Comparison of ENCODE assay signal across 34 mouse cellular contexts in genomic region chr10:21366471-21366870, GRCm38 (mm10). TPM values are rescaled to one million over a fixed set of nuclear protein-coding genes. Genes with fewer than 3 reads are reported as not detected.
DNase-seq lines count a peak whose midpoint lies in the region; ATAC-seq lines count a peak whose summit lies in the region.
"Had no signal": no experiment of that assay in that cellular context is flagged by ENCODE, and none has a peak within 500 bp of the region (broad histone marks: within the 10 kb centered on the region; RNA-seq: fewer than 3 reads in every experiment).

No protein-coding gene starts in this region.

- no peaks in the 10 kb centered on the region for H3K27me3 ChIP-seq in heart, embryonic 10.5 days (ENCODE audit: insufficient read depth, poor library complexity, severe bottlenecking)
- H3K27me3 ChIP-seq in neural tube, embryonic 13.5 days = no peaks in the 10 kb centered on the region
- no peaks in the 10 kb centered on the region for H3K27me3 ChIP-seq in neural tube, embryonic 15.5 days (replicated peaks)
- H3K27me3 ChIP-seq in hindbrain, embryonic 11.5 days (ENCODE audit: control insufficient read depth, insufficient read depth, low read length) = no peaks in the 10 kb centered on the region
- H3K27me3 ChIP-seq: embryonic facial prominence, embryonic 12.5 days; embryonic facial prominence, embryonic 15.5 days; heart, embryonic 13.5 days; hindbrain, embryonic 12.5 days; hindbrain, embryonic 15.5 days; Patski had no signal

- intact Hi-C loops in heart, postnatal 10 days (cut with DNase I) = no loop called here

- H3K4me1 ChIP-seq in heart, embryonic 10.5 days = peaks cover 4% of the 10 kb centered on the region; the same call in 1 of the 2 replicates
- H3K4me1 ChIP-seq in neural tube, embryonic 13.5 days (replicated peaks) = no peaks in the 10 kb centered on the region
- H3K4me1 ChIP-seq in neural tube, embryonic 15.5 days = no peaks in the 10 kb centered on the region
- H3K4me1 ChIP-seq in hindbrain, embryonic 11.5 days (replicated peaks; ENCODE audit: control insufficient read depth, insufficient read depth, low read length) = no peaks in the 10 kb centered on the region
- H3K4me1 ChIP-seq: embryonic facial prominence, embryonic 12.5 days; embryonic facial prominence, embryonic 15.5 days; hindbrain, embryonic 12.5 days; hindbrain, embryonic 15.5 days had no signal

- WGBS in heart, embryonic 10.5 days = 65% methylated on average over 3 of the region's 3 CpGs
- 87% methylated on average over 3 of the region's 3 CpGs for WGBS in neural tube, embryonic 13.5 days
- 76% methylated on average over 3 of the region's 3 CpGs for WGBS in neural tube, embryonic 15.5 days
- 63% methylated on average over 3 of the region's 3 CpGs for WGBS in hindbrain, embryonic 11.5 days

- ATAC-seq in neural tube, embryonic 13.5 days (ENCODE audit: low read depth) = peak; percentile 32; the same call in 1 of the 2 replicates
- ATAC-seq in neural tube, embryonic 15.5 days (ENCODE audit: low FRiP score) = no peak
- peak; percentile 25 for ATAC-seq in activated CD4-positive, CD25-positive, alpha-beta regulatory T cell, adult 4 months
- no peak for ATAC-seq in hindbrain, embryonic 11.5 days (ENCODE audit: low FRiP score)
- no peak for ATAC-seq in frontal cortex, adult (ENCODE audit: low TSS enrichment)
- ATAC-seq: forebrain, embryonic 14.5 days; intestine, embryonic 16.5 days; Patski had no signal

- DNase-seq in heart, embryonic 10.5 days (ENCODE audit: low spot score) = peak; percentile 72
- DNase-seq in heart, postnatal 10 days = no peak
- no peak for DNase-seq in right cerebral cortex, postnatal 36 days (ENCODE audit: low spot score in 2 of 2)
- DNase-seq in hindbrain, embryonic 11.5 days (ENCODE audit: low spot score) = no peak
- DNase-seq: adrenal gland, adult 2 months; adrenal gland, postnatal 14 days; B cell, adult 2 months; cerebellum, adult 11 months; cerebellum, adult 2 months; cerebellum, adult 9-11 months; cerebellum, postnatal 25 days; gastrocnemius, postnatal 10 days; gastrocnemius, postnatal 36 days; heart, adult 2 months; heart, postnatal 4 days; kidney, adult 18-20 months had no signal

- peaks cover 69% of the 10 kb centered on the region for H3K36me3 ChIP-seq in heart, embryonic 10.5 days
- peaks cover 74% of the 10 kb centered on the region for H3K36me3 ChIP-seq in neural tube, embryonic 13.5 days
- peaks cover 49% of the 10 kb centered on the region for H3K36me3 ChIP-seq in neural tube, embryonic 15.5 days
- 0 out of 2 replicates have a peak, but pooled peaks cover 6% of the 10 kb centered on the region for H3K36me3 ChIP-seq in hindbrain, embryonic 11.5 days (ENCODE audit: control insufficient read depth, insufficient read depth, low read length)

- no peak overlapping the region for H3K9ac ChIP-seq in neural tube, embryonic 13.5 days
- no peak overlapping the region for H3K9ac ChIP-seq in neural tube, embryonic 15.5 days (replicated peaks)
- H3K9ac ChIP-seq in hindbrain, embryonic 11.5 days (ENCODE audit: low read depth, low read length) = no peak overlapping the region
- H3K9ac ChIP-seq: embryonic facial prominence, embryonic 12.5 days; embryonic facial prominence, embryonic 15.5 days; heart, embryonic 13.5 days; hindbrain, embryonic 12.5 days; hindbrain, embryonic 15.5 days had no signal

- no peak overlapping the region for H3K27ac ChIP-seq in heart, embryonic 10.5 days
- no peak overlapping the region for H3K27ac ChIP-seq in neural tube, embryonic 13.5 days (replicated peaks)
- H3K27ac ChIP-seq in neural tube, embryonic 15.5 days (replicated peaks) = no peak overlapping the region
- H3K27ac ChIP-seq in hindbrain, embryonic 11.5 days (ENCODE audit: low read depth, low read length) = no peak overlapping the region
- H3K27ac ChIP-seq: embryonic facial prominence, embryonic 12.5 days; embryonic facial prominence, embryonic 15.5 days; heart, adult 2 months; heart, embryonic 13.5 days; hindbrain, embryonic 12.5 days; hindbrain, embryonic 15.5 days had no signal

- H3K9me3 ChIP-seq in heart, embryonic 10.5 days = no peaks in the 10 kb centered on the region
- no peaks in the 10 kb centered on the region for H3K9me3 ChIP-seq in neural tube, embryonic 13.5 days
- no peaks in the 10 kb centered on the region for H3K9me3 ChIP-seq in neural tube, embryonic 15.5 days (replicated peaks)
- H3K9me3 ChIP-seq in hindbrain, embryonic 11.5 days (ENCODE audit: control insufficient read depth, low read length) = no peaks in the 10 kb centered on the region
- H3K9me3 ChIP-seq: embryonic facial prominence, embryonic 12.5 days; embryonic facial prominence, embryonic 15.5 days; G1E; heart, embryonic 13.5 days; hindbrain, embryonic 12.5 days; hindbrain, embryonic 15.5 days had no signal

- no peak overlapping the region for H3K4me3 ChIP-seq in heart, embryonic 10.5 days
- H3K4me3 ChIP-seq in neural tube, embryonic 13.5 days = no peak overlapping the region
- H3K4me3 ChIP-seq in neural tube, embryonic 15.5 days (replicated peaks) = no peak overlapping the region
- no peak overlapping the region for H3K4me3 ChIP-seq in hindbrain, embryonic 11.5 days (ENCODE audit: low read depth, low read length)
- H3K4me3 ChIP-seq: embryonic facial prominence, embryonic 12.5 days; embryonic facial prominence, embryonic 15.5 days; heart, adult 2 months; heart, embryonic 13.5 days; hindbrain, embryonic 12.5 days; hindbrain, embryonic 15.5 days had no signal

- H3K4me2 ChIP-seq in neural tube, embryonic 13.5 days = no peak overlapping the region
- H3K4me2 ChIP-seq in neural tube, embryonic 15.5 days = no peak overlapping the region
- H3K4me2 ChIP-seq in hindbrain, embryonic 11.5 days (replicated peaks; ENCODE audit: low read depth, low read length) = no peak overlapping the region
- H3K4me2 ChIP-seq: embryonic facial prominence, embryonic 12.5 days; embryonic facial prominence, embryonic 15.5 days; heart, embryonic 13.5 days; hindbrain, embryonic 12.5 days; hindbrain, embryonic 15.5 days had no signal

RNA-seq across cellular contexts. Expression of gene Aldh8a1, which starts 10.6 kb away (rescaled TPM):
- polyA plus RNA-seq in heart, embryonic 10.5 days (2016; fragmentation: Nextera tagmentation; extraction: Ambion mirVana) = 0.10 and 0.19 TPM in 2 replicates
- total RNA-seq in heart, postnatal 10 days (2021) = not detected
- 0.12 TPM in 1 of 2 replicates, not detected in the other for polyA plus RNA-seq in neural tube, embryonic 13.5 days (2015; fragmentation: Nextera tagmentation; extraction: Ambion mirVana)
- 0.06 and 0.18 TPM in 2 replicates for polyA plus RNA-seq in neural tube, embryonic 15.5 days (2015; fragmentation: Nextera tagmentation; extraction: Ambion mirVana)
- polyA plus RNA-seq in activated CD4-positive, CD25-positive, alpha-beta regulatory T cell, adult 4 months (2017; shearing (Covaris generic)) = under 1 TPM in 1 of 2 experiments, not detected in 1; 0.29 TPM
- polyA plus RNA-seq in hindbrain, embryonic 11.5 days (2014; fragmentation: Nextera tagmentation; extraction: Ambion mirVana) = 0.12 TPM in 1 of 2 replicates, not detected in the other
- total RNA-seq: common myeloid progenitor, adult 5-6 weeks; gastrocnemius, adult 18-20 months; gastrocnemius, postnatal 36 days; granulocyte monocyte progenitor cell, adult 5-6 weeks; heart, adult 2 months; heart, postnatal 4 days had no signal
- polyA plus RNA-seq: adrenal gland, adult 2 months; embryonic facial prominence, embryonic 15.5 days; forebrain, embryonic 11.5 days; forebrain, embryonic 14.5 days; G1E; heart, adult 2 months; heart, embryonic 13.5 days; heart, postnatal 0 days; hindbrain, embryonic 15.5 days had no signal

Comparison
In these comparisons a context has a peak if more than half of its experiments do, and no peak if none do; other contexts are left out.
1. ATAC-seq: peak in neural tube, embryonic 13.5 days (single experiment) and activated CD4-positive, CD25-positive, alpha-beta regulatory T cell, adult 4 months (single experiment); none in neural tube, embryonic 15.5 days (single experiment), hindbrain, embryonic 11.5 days (single experiment) and frontal cortex, adult (single experiment).